Mouse (Mus musculus) erythroblast, embryonic 14.5 days (primary cell): ENCODE results near the gene Fahd1.

ENCODE experiments used
- GATA1 ChIP-seq: IDR thresholded peaks from 2 replicates; pipeline ENCODE4 v1.6.1; 2012; ENCODE audit warnings: low read length, inconsistent platforms, mixed read lengths
- TAL1 ChIP-seq: IDR thresholded peaks from 3 replicates; pipeline ENCODE4 v1.6.1; 2012; ENCODE audit warnings: low read length, inconsistent platforms, mixed read lengths

- TF ChIP-seq TAL1 (no peak), GATA1 (no peak)
Measured at GRCm38 (mm10) chr17:24896241-24896992, 46.3 kb upstream of the Fahd1 start, which contains the start of gene Nme3.
